ENCODE assay signal across 7 mouse cellular contexts in genomic region chr19:4811063-4811908, GRCm38 (mm10). TPM values are rescaled to one million over a fixed set of nuclear protein-coding genes. Genes with fewer than 3 reads are reported as not detected.
A peak's percentile ranks its signal among the peaks of the same experiment; 100 is the strongest.
DNase-seq lines count a peak whose midpoint lies in the region; ATAC-seq lines count a peak whose summit lies in the region.

Gm21992 (minus strand) TSS chr19:4811612.
Rbm14 (minus strand) TSS chr19:4811634.

- ATAC-seq in embryonic facial prominence, embryonic 12.5 days (ENCODE audit: insufficient number of reproducible peaks, insufficient read depth, low FRiP score, low TSS enrichment), result peak; percentile 98
- ATAC-seq in limb, embryonic 11.5 days (ENCODE audit: insufficient number of reproducible peaks, low FRiP score, low TSS enrichment, low read depth), result peak; percentile 97
- peak; percentile 99 for ATAC-seq in midbrain, embryonic 14.5 days (ENCODE audit: low FRiP score, low TSS enrichment)

- no peaks in the 10 kb centered on the region for H3K9me3 ChIP-seq in embryonic facial prominence, embryonic 12.5 days
- no peaks in the 10 kb centered on the region for H3K9me3 ChIP-seq in limb, embryonic 11.5 days (ENCODE audit: control insufficient read depth, low read length)
- no peaks in the 10 kb centered on the region for H3K9me3 ChIP-seq in midbrain, embryonic 14.5 days (ENCODE audit: control insufficient read depth, low read length)

- peaks cover 25% of the 10 kb centered on the region for H3K4me1 ChIP-seq in embryonic facial prominence, embryonic 12.5 days
- H3K4me1 ChIP-seq in limb, embryonic 11.5 days (ENCODE audit: control insufficient read depth, insufficient read depth, low read length), result peaks cover 9% of the 10 kb centered on the region
- H3K4me1 ChIP-seq in midbrain, embryonic 14.5 days (ENCODE audit: control insufficient read depth, insufficient read depth, low read length), result peaks cover 18% of the 10 kb centered on the region

- H3K9ac ChIP-seq in embryonic facial prominence, embryonic 12.5 days, result peak within 1 kb of the TSS; percentile 80
- peak within 1 kb of the TSS; percentile 84 for H3K9ac ChIP-seq in limb, embryonic 11.5 days (ENCODE audit: low read length)
- H3K9ac ChIP-seq in midbrain, embryonic 14.5 days (replicated peaks; ENCODE audit: low read length), result peak within 1 kb of the TSS; percentile 68

- peak within 1 kb of the TSS; percentile 89 for H3K4me2 ChIP-seq in embryonic facial prominence, embryonic 12.5 days (replicated peaks)
- peak within 1 kb of the TSS; percentile 71 for H3K4me2 ChIP-seq in limb, embryonic 11.5 days (ENCODE audit: low read depth, severe bottlenecking)
- peak within 1 kb of the TSS; percentile 94 for H3K4me2 ChIP-seq in midbrain, embryonic 14.5 days (ENCODE audit: low read length)

- peak within 1 kb of the TSS; percentile 92 for H3K4me3 ChIP-seq in embryonic facial prominence, embryonic 12.5 days
- H3K4me3 ChIP-seq in limb, embryonic 11.5 days (ENCODE audit: low read depth, low read length), result peak within 1 kb of the TSS; percentile 70
- peak within 1 kb of the TSS; percentile 87 for H3K4me3 ChIP-seq in midbrain, embryonic 14.5 days (replicated peaks; ENCODE audit: low read depth, low read length)

- H3K27ac ChIP-seq in embryonic facial prominence, embryonic 12.5 days, result peak within 1 kb of the TSS; percentile 94
- peak within 1 kb of the TSS; percentile 88 for H3K27ac ChIP-seq in limb, embryonic 11.5 days (replicated peaks; ENCODE audit: low read depth, low read length)
- H3K27ac ChIP-seq in midbrain, embryonic 14.5 days (replicated peaks; ENCODE audit: low read depth, low read length), result peak within 1 kb of the TSS; percentile 91

- no peaks in the 10 kb centered on the region for H3K27me3 ChIP-seq in embryonic facial prominence, embryonic 12.5 days
- H3K27me3 ChIP-seq in limb, embryonic 11.5 days (ENCODE audit: control insufficient read depth, insufficient read depth, low read length), result no peaks in the 10 kb centered on the region
- H3K27me3 ChIP-seq in midbrain, embryonic 14.5 days (ENCODE audit: control insufficient read depth, insufficient read depth, low read length), result no peaks in the 10 kb centered on the region

- under 1% methylated on average over 83 of the region's 83 CpGs for WGBS in embryonic facial prominence, embryonic 12.5 days
- WGBS in limb, embryonic 11.5 days, result under 1% methylated on average over 83 of the region's 83 CpGs
- under 1% methylated on average over 83 of the region's 83 CpGs for WGBS in midbrain, embryonic 14.5 days

- peak; percentile 98 for DNase-seq in adrenal gland, postnatal 25 days
- peak; percentile 100 for DNase-seq in heart, adult 11 months
- DNase-seq in kidney, adult 18-20 months, result peak; percentile 99
- peak; percentile 98 for DNase-seq in limb, embryonic 11.5 days (ENCODE audit: low spot score)
- peak; percentile 99 for DNase-seq in midbrain, embryonic 14.5 days
- DNase-seq in spleen, adult 18-20 months, result peak; percentile 94 to 95

- no peaks in the 10 kb centered on the region for H3K36me3 ChIP-seq in embryonic facial prominence, embryonic 12.5 days
- no peaks in the 10 kb centered on the region for H3K36me3 ChIP-seq in limb, embryonic 11.5 days (ENCODE audit: control insufficient read depth, insufficient read depth, low read length)
- H3K36me3 ChIP-seq in midbrain, embryonic 14.5 days (ENCODE audit: control insufficient read depth, insufficient read depth, low read length), result no peaks in the 10 kb centered on the region

RNA-seq across cellular contexts. Expression of gene Gm21992, which starts in this region (rescaled TPM):
- total RNA-seq in adrenal gland, postnatal 25 days (2021), result 22.2 and 30.2 TPM in 2 replicates
- 34.2 and 45.1 TPM in 2 replicates for polyA plus RNA-seq in embryonic facial prominence, embryonic 12.5 days (2016; fragmentation: Nextera tagmentation; extraction: Ambion mirVana)
- polyA plus RNA-seq in limb, embryonic 11.5 days (2014; fragmentation: Nextera tagmentation; extraction: Ambion mirVana), result 27.6 and 31.8 TPM in 2 replicates
- polyA plus RNA-seq in midbrain, embryonic 14.5 days (2014; fragmentation: Nextera tagmentation; extraction: Ambion mirVana), result 12.7 and 14.4 TPM in 2 replicates

RNA-seq across cellular contexts. Expression of gene Rbm14, which starts in this region (rescaled TPM):
- 45.4 and 46.5 TPM in 2 replicates for total RNA-seq in adrenal gland, postnatal 25 days (2021)
- 104 and 110 TPM in 2 replicates for polyA plus RNA-seq in embryonic facial prominence, embryonic 12.5 days (2016; fragmentation: Nextera tagmentation; extraction: Ambion mirVana)
- polyA plus RNA-seq in limb, embryonic 11.5 days (2014; fragmentation: Nextera tagmentation; extraction: Ambion mirVana), result 119 and 122 TPM in 2 replicates
- polyA plus RNA-seq in midbrain, embryonic 14.5 days (2014; fragmentation: Nextera tagmentation; extraction: Ambion mirVana), result 62.0 and 68.9 TPM in 2 replicates

Comparison
In these comparisons a context has a peak if more than half of its experiments do, and no peak if none do; other contexts are left out.
1. Peak in every context shown above with its lines: DNase-seq, ATAC-seq, H3K4me3 ChIP-seq and H3K27ac ChIP-seq.